Mouse (Mus musculus): ENCODE measurements around the gene Adamtsl1. TPM values are rescaled to one million over a fixed set of nuclear protein-coding genes. Genes with fewer than 3 reads are reported as not detected.

The Adamtsl1 gene
- polyA plus RNA-seq, 1 experiment from 2014 or later: 11.5 TPM

DNA sequence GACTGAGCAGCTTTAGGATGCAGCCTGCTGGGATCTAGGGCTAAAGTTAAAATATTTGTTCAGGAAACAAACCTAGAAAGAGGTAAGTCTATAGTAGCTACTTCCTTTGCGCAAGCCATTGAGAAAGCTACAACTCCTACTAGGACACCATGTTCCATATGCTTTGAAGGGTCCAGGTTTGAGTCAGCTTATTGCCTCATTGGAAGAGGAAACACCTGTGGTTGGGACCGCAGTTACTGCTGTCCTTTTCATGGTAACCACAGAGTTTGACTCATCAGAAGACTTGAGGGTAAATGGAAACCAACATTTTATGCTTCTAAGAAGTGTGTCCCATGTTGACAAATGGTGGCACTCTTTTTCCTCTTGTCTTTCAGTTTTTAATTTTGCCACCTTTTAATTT lies 195.7 kb downstream of the Adamtsl1 start:
- Histone ChIP-seq H3K4me3 (replicated peaks; ENCODE audit: low read length) (no peak overlapping the region), H3K27ac (no peak overlapping the region), H3K27me3 (ENCODE audit: control insufficient read depth, insufficient read depth, low read length) (no peaks in the 10 kb centered on the region), H3K4me2 (replicated peaks) (no peak overlapping the region), H3K9ac (no peak overlapping the region), H3K4me1 (replicated peaks; ENCODE audit: control insufficient read depth, insufficient read depth, low read length) (no peaks in the 10 kb centered on the region), H3K36me3 (replicated peaks; ENCODE audit: control insufficient read depth, insufficient read depth) (no peaks in the 10 kb centered on the region), H3K9me3 (ENCODE audit: control insufficient read depth, low read length) (no peaks in the 10 kb centered on the region)
- 97% methylated on average over 2 of the region's 2 CpGs for WGBS
- DNase-seq (ENCODE audit: low spot score) (no peak), ATAC-seq (ENCODE audit: low FRiP score) (no peak)

DNA sequence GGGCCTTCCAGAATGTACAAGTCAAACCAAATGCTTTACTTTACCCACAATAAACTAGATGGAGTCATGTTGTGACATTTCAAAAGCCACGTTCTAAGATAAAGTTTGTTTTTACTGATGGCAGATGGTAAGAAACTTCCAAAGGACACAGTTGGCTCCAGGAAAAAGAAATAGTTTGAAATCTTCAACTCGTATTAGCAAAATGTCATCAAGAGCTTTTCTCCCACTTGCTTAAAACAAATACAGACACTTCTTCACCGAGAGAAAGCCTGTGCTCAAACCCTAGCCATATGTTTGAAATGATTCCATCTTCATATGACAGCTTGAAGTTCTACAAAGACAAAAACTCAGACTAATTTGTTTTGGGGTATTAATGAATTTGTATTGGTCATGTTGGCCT lies 211.0 kb downstream of the Adamtsl1 start:
- H3K36me3 ChIP-seq (replicated peaks; ENCODE audit: control insufficient read depth, insufficient read depth): no peaks in the 10 kb centered on the region
- WGBS: 82% methylated on average over 3 of the region's 3 CpGs
- no peak overlapping the region for H3K27ac ChIP-seq
- ATAC-seq (ENCODE audit: low FRiP score): no peak
- DNase-seq (ENCODE audit: low spot score): no peak
- no peaks in the 10 kb centered on the region for H3K9me3 ChIP-seq (ENCODE audit: control insufficient read depth, low read length)
- H3K4me2 ChIP-seq (replicated peaks): no peak overlapping the region
- no peaks in the 10 kb centered on the region for H3K27me3 ChIP-seq (ENCODE audit: control insufficient read depth, insufficient read depth, low read length)
- no peaks in the 10 kb centered on the region for H3K4me1 ChIP-seq (replicated peaks; ENCODE audit: control insufficient read depth, insufficient read depth, low read length)
- H3K4me3 ChIP-seq (replicated peaks; ENCODE audit: low read length): no peak overlapping the region
- no peak overlapping the region for H3K9ac ChIP-seq

DNA sequence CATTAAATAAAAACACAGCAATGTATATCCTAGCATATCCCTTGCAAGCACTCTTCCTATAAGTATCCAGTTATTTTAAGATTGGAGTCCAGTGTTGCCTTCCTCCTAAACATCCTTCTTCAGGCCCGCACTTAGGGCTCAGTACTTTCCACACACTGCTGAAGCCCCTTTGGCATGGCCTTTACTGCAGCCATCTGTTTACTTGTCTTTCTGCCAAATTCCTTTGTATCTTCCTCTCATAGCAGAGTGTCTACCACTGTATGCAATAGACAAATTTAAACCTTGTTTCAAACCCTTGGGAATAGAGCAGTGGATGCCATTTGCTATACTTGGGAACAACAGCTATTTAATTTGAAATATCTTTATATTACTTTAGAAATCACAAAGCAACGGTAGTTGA lies 213.8 kb downstream of the Adamtsl1 start:
- Histone ChIP-seq H3K9ac (no peak overlapping the region), H3K27ac (no peak overlapping the region), H3K4me1 (replicated peaks; ENCODE audit: control insufficient read depth, insufficient read depth, low read length) (no peaks in the 10 kb centered on the region), H3K4me2 (replicated peaks) (no peak overlapping the region), H3K36me3 (replicated peaks; ENCODE audit: control insufficient read depth, insufficient read depth) (no peaks in the 10 kb centered on the region), H3K9me3 (ENCODE audit: control insufficient read depth, low read length) (0 out of 2 replicates have a peak, but pooled peaks cover 7% of the 10 kb centered on the region), H3K4me3 (replicated peaks; ENCODE audit: low read length) (no peak overlapping the region), H3K27me3 (ENCODE audit: control insufficient read depth, insufficient read depth, low read length) (no peaks in the 10 kb centered on the region)
- WGBS: 66% methylated on average over 2 of the region's 2 CpGs
- ATAC-seq (ENCODE audit: low FRiP score) (no peak), DNase-seq (ENCODE audit: low spot score) (peak; percentile 61)

DNA sequence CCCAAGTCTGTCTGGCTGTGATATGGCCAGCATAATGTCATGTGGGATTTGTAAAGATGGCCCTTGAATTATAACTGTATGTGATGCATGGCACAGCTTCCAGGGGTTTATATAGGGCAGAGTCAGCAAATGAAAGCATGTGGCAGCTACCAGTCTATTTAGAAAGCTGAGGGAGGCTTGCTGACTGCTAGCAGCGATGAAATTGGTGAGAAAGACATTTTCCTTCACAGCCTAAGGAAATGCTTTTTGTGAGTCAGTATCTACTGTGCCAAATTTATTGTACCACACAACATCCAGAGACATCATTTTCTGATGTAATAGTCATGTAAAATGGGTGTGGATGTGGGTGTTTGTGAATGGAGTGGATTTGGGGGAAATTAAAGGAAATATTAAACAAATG lies 214.4 kb downstream of the Adamtsl1 start:
- WGBS: 74% methylated on average over 1 of the region's 1 CpGs
- ATAC-seq (ENCODE audit: low FRiP score) (no peak), DNase-seq (ENCODE audit: low spot score) (no peak)
- Histone ChIP-seq H3K4me3 (replicated peaks; ENCODE audit: low read length) (no peak overlapping the region), H3K4me1 (replicated peaks; ENCODE audit: control insufficient read depth, insufficient read depth, low read length) (no peaks in the 10 kb centered on the region), H3K9me3 (ENCODE audit: control insufficient read depth, low read length) (0 out of 2 replicates have a peak, but pooled peaks cover 7% of the 10 kb centered on the region), H3K27me3 (ENCODE audit: control insufficient read depth, insufficient read depth, low read length) (no peaks in the 10 kb centered on the region), H3K27ac (no peak overlapping the region), H3K9ac (no peak overlapping the region), H3K36me3 (replicated peaks; ENCODE audit: control insufficient read depth, insufficient read depth) (no peaks in the 10 kb centered on the region), H3K4me2 (replicated peaks) (no peak overlapping the region)

DNA sequence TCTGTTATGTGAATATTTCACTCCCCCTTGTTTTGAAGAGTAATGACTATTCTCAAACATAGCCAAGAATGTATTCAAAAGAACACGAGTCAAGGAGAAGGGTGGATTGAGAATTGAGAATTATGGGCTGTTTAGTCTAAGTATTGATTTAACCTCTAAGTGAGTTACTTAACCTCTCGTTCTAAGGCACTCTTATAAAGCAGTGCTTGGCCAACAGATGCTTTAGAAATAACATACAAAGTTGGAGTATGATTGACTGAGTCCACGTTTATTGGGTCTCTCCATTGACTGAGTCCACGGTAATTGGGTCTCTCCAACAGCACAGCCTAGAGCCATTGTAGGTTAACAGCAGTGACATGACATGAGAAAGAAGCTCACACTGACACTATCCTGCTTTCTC lies 226.5 kb downstream of the Adamtsl1 start:
- 87% methylated on average over 4 of the region's 4 CpGs for whole genome bisulfite sequencing
- Histone ChIP-seq H3K4me3 (replicated peaks; ENCODE audit: low read length) (no peak overlapping the region), H3K27ac (no peak overlapping the region), H3K4me1 (replicated peaks; ENCODE audit: control insufficient read depth, insufficient read depth, low read length) (no peaks in the 10 kb centered on the region), H3K36me3 (replicated peaks; ENCODE audit: control insufficient read depth, insufficient read depth) (no peaks in the 10 kb centered on the region), H3K9ac (no peak overlapping the region), H3K27me3 (ENCODE audit: control insufficient read depth, insufficient read depth, low read length) (no peaks in the 10 kb centered on the region), H3K4me2 (replicated peaks) (no peak overlapping the region), H3K9me3 (ENCODE audit: control insufficient read depth, low read length) (no peaks in the 10 kb centered on the region)
- DNase-seq (ENCODE audit: low spot score) (no peak), ATAC-seq (ENCODE audit: low FRiP score) (no peak)

DNA sequence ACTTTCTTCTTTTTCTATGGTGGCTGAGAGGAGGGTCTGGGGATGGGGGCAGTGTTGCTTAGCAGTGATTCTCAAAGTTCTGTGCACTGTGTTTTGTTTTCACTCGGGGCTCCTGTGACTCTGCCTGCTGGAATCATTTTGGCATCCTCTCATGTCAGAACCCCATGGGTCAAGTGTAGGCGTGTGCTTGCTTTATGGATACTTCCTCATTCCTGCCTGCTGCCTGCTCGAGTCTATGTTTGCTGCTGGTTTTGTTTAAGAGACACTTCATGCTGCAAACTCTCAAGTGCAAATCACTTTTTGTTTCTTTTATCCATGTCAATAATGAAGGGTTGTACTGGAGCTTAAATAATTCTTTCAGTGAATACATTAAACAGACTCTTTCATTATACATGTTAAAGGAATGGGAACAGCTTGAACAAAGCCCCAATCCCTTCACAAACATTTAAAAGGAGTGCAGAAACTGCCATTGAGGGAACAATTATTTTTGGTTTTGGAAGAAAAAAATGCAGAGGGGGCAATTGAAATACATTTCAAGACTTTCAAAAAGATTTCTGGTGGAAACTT lies 227.9 kb downstream of the Adamtsl1 start:
- no peaks in the 10 kb centered on the region for H3K36me3 ChIP-seq (replicated peaks; ENCODE audit: control insufficient read depth, insufficient read depth)
- DNase-seq (ENCODE audit: low spot score): no peak
- H3K9ac ChIP-seq: no peak overlapping the region
- H3K27ac ChIP-seq: no peak overlapping the region
- H3K27me3 ChIP-seq (ENCODE audit: control insufficient read depth, insufficient read depth, low read length): no peaks in the 10 kb centered on the region
- H3K4me3 ChIP-seq (replicated peaks; ENCODE audit: low read length): no peak overlapping the region
- WGBS: 5% methylated on average over 3 of the region's 3 CpGs
- H3K4me1 ChIP-seq (replicated peaks; ENCODE audit: control insufficient read depth, insufficient read depth, low read length): no peaks in the 10 kb centered on the region
- H3K4me2 ChIP-seq (replicated peaks): no peak overlapping the region
- peak; percentile 46; the same call in 1 of the 2 replicates for ATAC-seq (ENCODE audit: low FRiP score)
- no peaks in the 10 kb centered on the region for H3K9me3 ChIP-seq (ENCODE audit: control insufficient read depth, low read length)

DNA sequence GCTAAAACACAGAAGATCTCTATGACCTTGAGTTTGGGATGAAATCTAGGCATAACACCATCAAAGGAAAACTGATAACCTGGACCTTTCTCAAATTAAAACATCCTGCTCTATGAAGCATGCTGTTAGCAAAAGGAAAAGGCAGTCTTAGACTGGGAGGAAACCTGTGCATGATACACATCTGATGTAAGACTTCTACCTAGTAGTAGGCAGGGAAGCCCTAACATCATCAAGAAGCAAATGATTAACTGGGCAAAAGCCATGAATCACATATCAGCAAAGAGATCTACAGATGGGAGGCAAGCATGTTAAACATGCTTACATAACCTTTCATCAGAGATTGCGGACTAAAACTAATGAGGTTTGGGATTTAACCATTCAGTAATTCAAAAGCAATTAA lies 229.5 kb downstream of the Adamtsl1 start:
- H3K27me3 ChIP-seq (ENCODE audit: control insufficient read depth, insufficient read depth, low read length): no peaks in the 10 kb centered on the region
- H3K36me3 ChIP-seq (replicated peaks; ENCODE audit: control insufficient read depth, insufficient read depth): no peaks in the 10 kb centered on the region
- H3K9ac ChIP-seq: no peak overlapping the region
- no peaks in the 10 kb centered on the region for H3K4me1 ChIP-seq (replicated peaks; ENCODE audit: control insufficient read depth, insufficient read depth, low read length)
- WGBS: 80% methylated on average over 1 of the region's 1 CpGs
- no peaks in the 10 kb centered on the region for H3K9me3 ChIP-seq (ENCODE audit: control insufficient read depth, low read length)
- no peak for DNase-seq (ENCODE audit: low spot score)
- no peak for ATAC-seq (ENCODE audit: low FRiP score)
- no peak overlapping the region for H3K4me3 ChIP-seq (replicated peaks; ENCODE audit: low read length)
- H3K4me2 ChIP-seq (replicated peaks): no peak overlapping the region
- no peak overlapping the region for H3K27ac ChIP-seq

DNA sequence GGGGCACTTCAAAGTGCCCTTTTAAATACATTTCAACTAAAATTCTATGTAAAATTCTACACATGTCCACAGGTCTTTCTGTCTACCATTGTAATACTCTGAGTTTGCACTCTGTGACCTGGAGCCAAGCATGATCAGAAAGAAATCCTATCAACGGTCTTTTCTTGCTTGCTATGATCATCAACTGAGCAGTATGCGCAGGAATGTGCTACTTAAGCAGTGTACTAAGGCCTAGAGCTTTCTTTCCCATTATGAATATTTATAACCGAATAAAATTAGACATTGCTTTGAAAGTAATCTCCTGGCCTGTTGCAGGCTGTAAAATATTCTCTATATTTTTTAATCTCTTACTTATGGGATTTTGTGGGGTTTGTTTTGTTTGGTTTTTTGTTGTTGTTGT lies 248.7 kb downstream of the Adamtsl1 start:
- no peaks in the 10 kb centered on the region for H3K9me3 ChIP-seq (ENCODE audit: control insufficient read depth, low read length)
- H3K4me1 ChIP-seq (replicated peaks; ENCODE audit: control insufficient read depth, insufficient read depth, low read length): peaks cover 2% of the 10 kb centered on the region
- H3K9ac ChIP-seq: no peak overlapping the region
- DNase-seq (ENCODE audit: low spot score) (no peak), ATAC-seq (ENCODE audit: low FRiP score) (no peak; the same call in 1 of the 2 replicates)
- no peak overlapping the region for H3K4me2 ChIP-seq (replicated peaks)
- H3K27ac ChIP-seq: no peak overlapping the region
- WGBS: 66% methylated on average over 3 of the region's 3 CpGs
- H3K27me3 ChIP-seq (ENCODE audit: control insufficient read depth, insufficient read depth, low read length): no peaks in the 10 kb centered on the region; the same call in 1 of the 2 replicates
- no peak overlapping the region for H3K4me3 ChIP-seq (replicated peaks; ENCODE audit: low read length)
- no peaks in the 10 kb centered on the region for H3K36me3 ChIP-seq (replicated peaks; ENCODE audit: control insufficient read depth, insufficient read depth)

DNA sequence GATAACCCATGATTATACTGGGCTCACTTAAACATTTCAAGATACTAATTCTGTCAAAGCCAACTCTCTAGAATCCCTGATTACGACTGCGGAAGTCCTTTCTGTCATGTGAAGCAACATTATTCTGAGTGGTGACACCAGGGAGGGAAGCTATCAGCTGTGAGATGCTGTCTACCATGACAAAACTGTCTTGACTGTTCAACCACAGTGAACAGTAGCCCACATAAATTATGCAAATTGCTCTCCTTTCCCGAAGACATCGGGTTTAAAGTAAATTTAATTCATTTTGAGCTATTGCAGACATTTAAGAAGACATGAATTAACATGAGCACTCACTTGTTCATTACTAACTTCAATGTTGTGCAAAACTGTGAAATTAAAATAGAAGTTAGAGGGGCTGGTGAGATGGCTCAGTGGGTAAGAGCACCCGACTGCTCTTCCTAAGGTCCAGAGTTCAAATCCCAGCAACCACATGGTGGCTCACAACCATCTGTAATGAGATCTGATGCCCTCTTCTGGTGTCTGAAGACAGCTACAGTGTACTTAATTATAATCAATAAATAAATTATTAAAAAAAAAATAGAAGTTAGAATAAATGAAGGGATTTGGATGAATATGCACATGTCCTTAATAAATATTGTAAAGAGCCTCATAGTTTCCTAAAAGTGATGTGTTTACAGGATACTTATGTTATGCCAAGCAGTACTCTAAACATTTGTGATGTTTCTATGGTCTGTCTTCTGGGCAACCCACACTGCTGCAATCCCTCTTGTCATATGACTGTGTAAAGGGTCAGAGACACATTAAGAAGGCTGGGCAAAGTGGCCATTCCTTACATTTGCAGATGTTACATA lies 249.4 kb downstream of the Adamtsl1 start:
- peak; percentile 71; the same call in 1 of the 2 replicates for ATAC-seq (ENCODE audit: low FRiP score)
- peaks cover 9% of the 10 kb centered on the region for H3K4me1 ChIP-seq (replicated peaks; ENCODE audit: control insufficient read depth, insufficient read depth, low read length)

More for the DNA sequence above, 249.4 kb downstream of the Adamtsl1 start:
- DNase-seq (ENCODE audit: low spot score): no peak
- Histone ChIP-seq H3K4me3 (replicated peaks; ENCODE audit: low read length) (no peak overlapping the region), H3K9me3 (ENCODE audit: control insufficient read depth, low read length) (no peaks in the 10 kb centered on the region), H3K36me3 (replicated peaks; ENCODE audit: control insufficient read depth, insufficient read depth) (no peaks in the 10 kb centered on the region), H3K27ac (no peak overlapping the region), H3K4me2 (replicated peaks) (no peak overlapping the region), H3K9ac (no peak overlapping the region), H3K27me3 (ENCODE audit: control insufficient read depth, insufficient read depth, low read length) (no peaks in the 10 kb centered on the region; the same call in 1 of the 2 replicates)
- WGBS: 52% methylated on average over 5 of the region's 5 CpGs

Data from hindbrain, embryonic 14.5 days (tissue).